Mouse (Mus musculus): ENCODE data around the gene Cyb5r1. TPM values are rescaled to one million over a fixed set of nuclear protein-coding genes. Genes with fewer than 3 reads are reported as not detected.

Gene Cyb5r1
- polyA plus RNA-seq (2015; fragmentation: Nextera tagmentation; extraction: Ambion mirVana): 18.1 and 27.8 TPM in 2 replicates

GRCm38 (mm10) chr1:134405509-134406413 is at the start of gene Cyb5r1:
Gene Cyb5r1, plus strand, starts transcription at chr1:134405559.

GRCm38 (mm10) chr1:134361857-134362212 is 43.5 kb upstream of the Cyb5r1 start, which contains the start of gene Tmem183a:
Gene Tmem183a, minus strand, starts transcription at chr1:134361979.

GRCm38 (mm10) chr1:134385666-134386065 is 19.7 kb upstream of the Cyb5r1 start, which contains the start of gene 4933406M09Rik:
Gene 4933406M09Rik, plus strand, starts transcription at chr1:134385940.

GRCm38 (mm10) chr1:134415168-134415831 is 9.9 kb downstream of the Cyb5r1 start, which contains the start of gene Adipor1:
Gene Adipor1, plus strand, starts transcription at chr1:134415378.

GRCm38 (mm10) chr1:134454904-134455824 is 49.8 kb downstream of the Cyb5r1 start, which contains the start of gene Klhl12:
Gene Klhl12, plus strand, starts transcription at chr1:134455531.

Other genes starting within 250 kb of the Cyb5r1 start
- 3.4 and 3.5 TPM in 2 replicates for gene Chil1, start 223.4 kb upstream of the Cyb5r1 start, polyA plus RNA-seq (2015; fragmentation: Nextera tagmentation; extraction: Ambion mirVana)
- gene Mybph, start 212.1 kb upstream of the Cyb5r1 start, polyA plus RNA-seq (2015; fragmentation: Nextera tagmentation; extraction: Ambion mirVana): 0.38 and 0.39 TPM in 2 replicates
- gene Adora1, start 170.1 kb upstream of the Cyb5r1 start, polyA plus RNA-seq (2015; fragmentation: Nextera tagmentation; extraction: Ambion mirVana): 22.8 and 68.6 TPM in 2 replicates
- 0.24 and 0.84 TPM in 2 replicates for gene Myog, start 115.6 kb upstream of the Cyb5r1 start, polyA plus RNA-seq (2015; fragmentation: Nextera tagmentation; extraction: Ambion mirVana)
- 0.91 and 2.3 TPM in 2 replicates for gene Ppfia4, start 72.6 kb upstream of the Cyb5r1 start, polyA plus RNA-seq (2015; fragmentation: Nextera tagmentation; extraction: Ambion mirVana)
- gene Tmem183a, start 43.6 kb upstream of the Cyb5r1 start, polyA plus RNA-seq (2015; fragmentation: Nextera tagmentation; extraction: Ambion mirVana): 33.5 and 36.1 TPM in 2 replicates
- gene 4933406M09Rik, start 19.6 kb upstream of the Cyb5r1 start, polyA plus RNA-seq (2015; fragmentation: Nextera tagmentation; extraction: Ambion mirVana): not detected in 2 replicates
- 94.9 and 131 TPM in 2 replicates for gene Adipor1, start 9.8 kb downstream of the Cyb5r1 start, polyA plus RNA-seq (2015; fragmentation: Nextera tagmentation; extraction: Ambion mirVana)
- 11.7 and 17.8 TPM in 2 replicates for gene Klhl12, start 50.0 kb downstream of the Cyb5r1 start, polyA plus RNA-seq (2015; fragmentation: Nextera tagmentation; extraction: Ambion mirVana)
- 28.2 and 39.4 TPM in 2 replicates for gene Rabif, start 89.1 kb downstream of the Cyb5r1 start, polyA plus RNA-seq (2015; fragmentation: Nextera tagmentation; extraction: Ambion mirVana)
- not detected in 2 replicates for gene Mgat4e, start 144.1 kb downstream of the Cyb5r1 start, polyA plus RNA-seq (2015; fragmentation: Nextera tagmentation; extraction: Ambion mirVana)
- gene Kdm5b, start 154.6 kb downstream of the Cyb5r1 start, polyA plus RNA-seq (2015; fragmentation: Nextera tagmentation; extraction: Ambion mirVana): 27.8 and 31.7 TPM in 2 replicates
- 0.62 and 1.2 TPM in 2 replicates for gene Syt2, start 241.1 kb downstream of the Cyb5r1 start, polyA plus RNA-seq (2015; fragmentation: Nextera tagmentation; extraction: Ambion mirVana)